Mouse (Mus musculus): ENCODE measurements at regions not wholly inside any gene's neighbourhood (a gene's known extent, or its start where the extent isn't known, plus 50 kb on each side); places are given as distances from the start of the nearest gene placed in this dataset.

DNA sequence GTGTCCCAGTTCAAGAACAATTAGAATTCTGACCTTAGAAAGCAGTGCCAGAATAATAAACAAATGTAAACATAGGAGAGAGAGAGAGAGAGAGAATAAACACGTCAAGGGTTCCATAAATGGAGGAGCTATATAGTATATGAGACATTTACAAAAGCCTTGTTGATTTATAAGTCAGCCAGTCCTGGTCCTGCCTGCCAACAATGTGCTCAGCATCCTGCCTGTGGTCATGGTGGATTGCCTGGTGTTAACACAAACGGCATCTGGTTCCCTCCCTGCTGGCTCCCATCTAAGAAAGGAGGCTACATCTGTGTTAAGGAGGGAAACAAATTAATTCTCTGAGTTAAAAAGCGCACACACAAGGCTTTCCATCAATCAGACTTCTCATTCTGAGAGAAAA is 133.5 kb upstream of the Hnrnpa3 start:
- H3K4me2 ChIP-seq (ENCODE audit: low read depth, low read length), result no peak overlapping the region
- DNase-seq (ENCODE audit: low spot score), result no peak
- no peaks in the 10 kb centered on the region for H3K4me1 ChIP-seq (ENCODE audit: control insufficient read depth, insufficient read depth, low read length)
- no peak overlapping the region for H3K9ac ChIP-seq (replicated peaks; ENCODE audit: low read length)
- H3K9me3 ChIP-seq (replicated peaks; ENCODE audit: control insufficient read depth, low read length), result no peaks in the 10 kb centered on the region
- H3K36me3 ChIP-seq (replicated peaks; ENCODE audit: control insufficient read depth, insufficient read depth, low read depth, low read length), result no peaks in the 10 kb centered on the region
- no peak overlapping the region for H3K27ac ChIP-seq (replicated peaks; ENCODE audit: low read depth, low read length)
- no peaks in the 10 kb centered on the region for H3K27me3 ChIP-seq (ENCODE audit: control insufficient read depth, insufficient read depth, low read length)
- H3K4me3 ChIP-seq (ENCODE audit: low read depth, low read length), result no peak overlapping the region
- no peak for ATAC-seq (replicated peaks; ENCODE audit: insufficient number of reproducible peaks, low FRiP score, low TSS enrichment, low read depth)
- WGBS, result 69% methylated on average over 3 of the region's 3 CpGs

DNA sequence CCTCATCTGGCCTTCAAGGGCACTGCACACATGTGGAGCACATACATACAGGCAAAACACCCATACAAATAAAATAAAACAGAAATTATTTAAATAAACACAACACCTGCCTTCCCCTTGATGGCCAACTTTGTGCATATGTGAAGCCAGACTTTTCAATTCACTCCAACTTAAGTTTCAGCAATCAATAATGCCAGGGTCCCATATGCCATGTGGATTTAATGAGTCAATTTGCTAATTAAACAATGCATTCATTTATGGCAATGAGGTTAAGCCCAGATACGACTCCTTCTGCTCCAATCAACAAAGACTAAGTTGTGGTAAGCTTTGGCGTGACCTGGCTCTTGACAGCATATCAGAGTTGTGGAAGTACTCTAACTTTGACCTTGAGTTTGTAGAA is 130.4 kb upstream of the Hnrnpa3 start:
- Histone ChIP-seq H3K4me3 (ENCODE audit: low read depth, low read length) (no peak overlapping the region), H3K4me1 (ENCODE audit: control insufficient read depth, insufficient read depth, low read length) (no peaks in the 10 kb centered on the region), H3K4me2 (ENCODE audit: low read depth, low read length) (no peak overlapping the region), H3K9me3 (replicated peaks; ENCODE audit: control insufficient read depth, low read length) (no peaks in the 10 kb centered on the region), H3K27me3 (ENCODE audit: control insufficient read depth, insufficient read depth, low read length) (no peaks in the 10 kb centered on the region), H3K9ac (replicated peaks; ENCODE audit: low read length) (no peak overlapping the region), H3K27ac (replicated peaks; ENCODE audit: low read depth, low read length) (no peak overlapping the region), H3K36me3 (replicated peaks; ENCODE audit: control insufficient read depth, insufficient read depth, low read depth, low read length) (no peaks in the 10 kb centered on the region)
- WGBS, result 72% methylated on average over 2 of the region's 2 CpGs
- ATAC-seq (replicated peaks; ENCODE audit: insufficient number of reproducible peaks, low FRiP score, low TSS enrichment, low read depth) (no peak), DNase-seq (ENCODE audit: low spot score) (no peak)

DNA sequence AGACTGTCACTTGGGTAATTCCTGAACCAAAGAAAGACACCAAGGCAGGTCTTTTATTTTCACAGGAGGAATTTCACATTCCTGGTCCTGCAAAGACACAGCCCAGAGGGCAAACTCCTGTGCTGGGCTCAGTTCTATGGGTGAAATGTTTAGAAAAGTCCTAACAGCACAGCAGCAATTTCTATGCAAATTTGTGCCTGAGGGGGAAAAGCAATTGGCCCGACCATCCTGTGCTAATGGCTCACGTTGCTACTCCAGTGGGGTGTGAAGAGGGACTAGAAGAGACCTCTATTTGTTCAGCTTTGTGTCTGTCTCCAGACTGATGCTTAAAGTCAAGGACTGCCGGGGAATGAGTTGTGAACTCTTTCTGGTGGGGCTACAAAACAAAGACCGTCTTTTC is 120.9 kb upstream of the Hnrnpa3 start:
- Histone ChIP-seq H3K9ac (replicated peaks; ENCODE audit: low read length) (no peak overlapping the region), H3K9me3 (replicated peaks; ENCODE audit: control insufficient read depth, low read length) (no peaks in the 10 kb centered on the region), H3K4me3 (ENCODE audit: low read depth, low read length) (no peak overlapping the region), H3K27me3 (ENCODE audit: control insufficient read depth, insufficient read depth, low read length) (no peaks in the 10 kb centered on the region), H3K4me2 (ENCODE audit: low read depth, low read length) (no peak overlapping the region), H3K4me1 (ENCODE audit: control insufficient read depth, insufficient read depth, low read length) (no peaks in the 10 kb centered on the region), H3K36me3 (replicated peaks; ENCODE audit: control insufficient read depth, insufficient read depth, low read depth, low read length) (no peaks in the 10 kb centered on the region), H3K27ac (replicated peaks; ENCODE audit: low read depth, low read length) (no peak overlapping the region)
- DNase-seq (ENCODE audit: low spot score) (peak; percentile 26), ATAC-seq (replicated peaks; ENCODE audit: insufficient number of reproducible peaks, low FRiP score, low TSS enrichment, low read depth) (no peak)
- 24% methylated on average over 4 of the region's 4 CpGs for WGBS

DNA sequence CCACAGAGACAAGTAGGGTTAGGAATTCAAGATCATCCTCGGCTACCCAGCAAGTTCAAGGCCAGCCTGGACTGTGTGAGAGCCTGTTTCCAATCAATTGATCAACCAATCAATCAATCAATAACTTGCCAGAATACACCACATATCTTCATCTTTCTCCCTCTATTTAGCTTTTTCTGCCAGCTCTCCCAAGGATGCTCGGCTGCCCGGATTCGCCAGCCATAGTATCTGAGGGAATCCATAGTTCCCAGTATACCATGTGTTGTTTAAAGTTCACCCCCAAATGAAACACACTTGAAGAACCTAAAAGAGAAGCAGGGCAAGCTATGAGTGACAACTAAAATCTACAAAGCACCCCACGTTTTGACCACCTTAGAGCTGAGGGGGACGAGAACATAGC is 119.3 kb upstream of the Hnrnpa3 start:
- no peak overlapping the region for H3K27ac ChIP-seq (replicated peaks; ENCODE audit: low read depth, low read length)
- no peak for DNase-seq (ENCODE audit: low spot score)
- WGBS, result 87% methylated on average over 6 of the region's 6 CpGs

DNA sequence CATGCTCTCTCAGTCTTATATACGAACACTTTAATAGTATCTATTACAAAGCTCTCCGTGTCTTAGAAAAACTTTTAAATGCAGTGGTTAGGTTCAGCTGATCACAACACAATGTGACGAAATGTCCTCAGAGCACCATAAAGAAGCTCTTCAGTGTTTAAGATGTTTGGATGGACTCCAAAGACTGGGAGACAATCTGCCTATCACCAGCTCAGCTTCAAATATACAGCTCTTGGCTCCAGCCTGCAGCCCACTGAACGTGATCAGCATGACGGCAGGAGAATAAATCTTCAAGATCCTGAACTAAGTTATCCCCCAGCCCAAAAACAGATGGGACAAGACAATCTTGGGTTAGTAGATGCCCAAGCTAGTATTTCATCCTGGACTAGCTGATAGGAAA is 116.7 kb upstream of the Hnrnpa3 start:
- no peak overlapping the region for H3K9ac ChIP-seq (replicated peaks; ENCODE audit: low read length)
- no peaks in the 10 kb centered on the region for H3K9me3 ChIP-seq (replicated peaks; ENCODE audit: control insufficient read depth, low read length)
- H3K4me2 ChIP-seq (ENCODE audit: low read depth, low read length), result no peak overlapping the region
- WGBS, result 92% methylated on average over 5 of the region's 5 CpGs
- DNase-seq (ENCODE audit: low spot score), result no peak
- H3K27ac ChIP-seq (replicated peaks; ENCODE audit: low read depth, low read length), result no peak overlapping the region
- no peak overlapping the region for H3K4me3 ChIP-seq (ENCODE audit: low read depth, low read length)
- H3K27me3 ChIP-seq (ENCODE audit: control insufficient read depth, insufficient read depth, low read length), result no peaks in the 10 kb centered on the region
- no peak for ATAC-seq (replicated peaks; ENCODE audit: insufficient number of reproducible peaks, low FRiP score, low TSS enrichment, low read depth)
- H3K4me1 ChIP-seq (ENCODE audit: control insufficient read depth, insufficient read depth, low read length), result no peaks in the 10 kb centered on the region
- no peaks in the 10 kb centered on the region for H3K36me3 ChIP-seq (replicated peaks; ENCODE audit: control insufficient read depth, insufficient read depth, low read depth, low read length)

More for the DNA sequence above, 119.3 kb upstream of the Hnrnpa3 start:
- no peaks in the 10 kb centered on the region for H3K9me3 ChIP-seq (replicated peaks; ENCODE audit: control insufficient read depth, low read length)
- no peak overlapping the region for H3K4me3 ChIP-seq (ENCODE audit: low read depth, low read length)
- H3K4me2 ChIP-seq (ENCODE audit: low read depth, low read length), result no peak overlapping the region
- H3K9ac ChIP-seq (replicated peaks; ENCODE audit: low read length), result no peak overlapping the region
- ATAC-seq (replicated peaks; ENCODE audit: insufficient number of reproducible peaks, low FRiP score, low TSS enrichment, low read depth), result no peak
- no peaks in the 10 kb centered on the region for H3K36me3 ChIP-seq (replicated peaks; ENCODE audit: control insufficient read depth, insufficient read depth, low read depth, low read length)
- H3K27me3 ChIP-seq (ENCODE audit: control insufficient read depth, insufficient read depth, low read length), result no peaks in the 10 kb centered on the region
- H3K4me1 ChIP-seq (ENCODE audit: control insufficient read depth, insufficient read depth, low read length), result no peaks in the 10 kb centered on the region

- Histone ChIP-seq H3K4me2 (ENCODE audit: low read depth, low read length) (no peak overlapping the region), H3K36me3 (replicated peaks; ENCODE audit: control insufficient read depth, insufficient read depth, low read depth, low read length) (no peaks in the 10 kb centered on the region), H3K4me1 (ENCODE audit: control insufficient read depth, insufficient read depth, low read length) (no peaks in the 10 kb centered on the region), H3K4me3 (ENCODE audit: low read depth, low read length) (no peak overlapping the region), H3K9ac (replicated peaks; ENCODE audit: low read length) (no peak overlapping the region), H3K9me3 (replicated peaks; ENCODE audit: control insufficient read depth, low read length) (no peaks in the 10 kb centered on the region), H3K27me3 (ENCODE audit: control insufficient read depth, insufficient read depth, low read length) (no peaks in the 10 kb centered on the region), H3K27ac (replicated peaks; ENCODE audit: low read depth, low read length) (no peak overlapping the region)
- no peak for ATAC-seq (replicated peaks; ENCODE audit: insufficient number of reproducible peaks, low FRiP score, low TSS enrichment, low read depth)
- no peak for DNase-seq (ENCODE audit: low spot score)
- 76% methylated on average over 5 of the region's 5 CpGs for WGBS
Observed at GRCm38 (mm10) chr2:75542781-75543180, 116.3 kb upstream of the Hnrnpa3 start.

- no peak overlapping the region for H3K27ac ChIP-seq (replicated peaks; ENCODE audit: low read depth, low read length)
- 86% methylated on average over 7 of the region's 7 CpGs for WGBS
- no peak for ATAC-seq (replicated peaks; ENCODE audit: insufficient number of reproducible peaks, low FRiP score, low TSS enrichment, low read depth)
Observed at GRCm38 (mm10) chr2:75545971-75546370, 113.1 kb upstream of the Hnrnpa3 start.

GRCm38 (mm10) chr2:75555676-75556075 is 103.4 kb upstream of the Hnrnpa3 start:
- H3K9ac ChIP-seq (replicated peaks; ENCODE audit: low read length), result no peak overlapping the region
- H3K27ac ChIP-seq (replicated peaks; ENCODE audit: low read depth, low read length), result no peak overlapping the region
- ATAC-seq (replicated peaks; ENCODE audit: insufficient number of reproducible peaks, low FRiP score, low TSS enrichment, low read depth) (no peak), DNase-seq (ENCODE audit: low spot score) (no peak)
- no peak overlapping the region for H3K4me3 ChIP-seq (ENCODE audit: low read depth, low read length)
- H3K4me1 ChIP-seq (ENCODE audit: control insufficient read depth, insufficient read depth, low read length), result no peaks in the 10 kb centered on the region
- no peaks in the 10 kb centered on the region for H3K27me3 ChIP-seq (ENCODE audit: control insufficient read depth, insufficient read depth, low read length)
- H3K36me3 ChIP-seq (replicated peaks; ENCODE audit: control insufficient read depth, insufficient read depth, low read depth, low read length), result no peaks in the 10 kb centered on the region
- H3K9me3 ChIP-seq (replicated peaks; ENCODE audit: control insufficient read depth, low read length), result no peaks in the 10 kb centered on the region
- H3K4me2 ChIP-seq (ENCODE audit: low read depth, low read length), result no peak overlapping the region
- 92% methylated on average over 8 of the region's 8 CpGs for WGBS

More at GRCm38 (mm10) chr2:75545971-75546370, 113.1 kb upstream of the Hnrnpa3 start:
- Histone ChIP-seq H3K4me3 (ENCODE audit: low read depth, low read length) (no peak overlapping the region), H3K4me1 (ENCODE audit: control insufficient read depth, insufficient read depth, low read length) (no peaks in the 10 kb centered on the region), H3K9ac (replicated peaks; ENCODE audit: low read length) (no peak overlapping the region), H3K4me2 (ENCODE audit: low read depth, low read length) (no peak overlapping the region), H3K27me3 (ENCODE audit: control insufficient read depth, insufficient read depth, low read length) (no peaks in the 10 kb centered on the region), H3K9me3 (replicated peaks; ENCODE audit: control insufficient read depth, low read length) (no peaks in the 10 kb centered on the region), H3K36me3 (replicated peaks; ENCODE audit: control insufficient read depth, insufficient read depth, low read depth, low read length) (no peaks in the 10 kb centered on the region)
- DNase-seq (ENCODE audit: low spot score), result no peak
